Mouse (Mus musculus) A20 (cell line): ENCODE measurements around the gene Nup188.
A peak's percentile ranks its signal among the peaks of the same experiment; 100 is the strongest.

Source experiments
- DNase-seq: peaks from one replicate; pipeline ENCODE4 v3.0.0-alpha.2; 2011; ENCODE audit warnings: low read depth, low spot score

Gene Nup188

GRCm38 (mm10) chr2:30286192-30287026, at the start of gene Nup188, which contains the start of gene Dolk:
Nup188 (plus strand) TSS chr2:30286397.
Dolk (minus strand) TSS chr2:30286334.
- DNase-seq: peak; percentile 94

GRCm38 (mm10) chr2:30236426-30237198, 49.6 kb upstream of the Nup188 start:
- DNase-seq: peak; percentile 48

DNA sequence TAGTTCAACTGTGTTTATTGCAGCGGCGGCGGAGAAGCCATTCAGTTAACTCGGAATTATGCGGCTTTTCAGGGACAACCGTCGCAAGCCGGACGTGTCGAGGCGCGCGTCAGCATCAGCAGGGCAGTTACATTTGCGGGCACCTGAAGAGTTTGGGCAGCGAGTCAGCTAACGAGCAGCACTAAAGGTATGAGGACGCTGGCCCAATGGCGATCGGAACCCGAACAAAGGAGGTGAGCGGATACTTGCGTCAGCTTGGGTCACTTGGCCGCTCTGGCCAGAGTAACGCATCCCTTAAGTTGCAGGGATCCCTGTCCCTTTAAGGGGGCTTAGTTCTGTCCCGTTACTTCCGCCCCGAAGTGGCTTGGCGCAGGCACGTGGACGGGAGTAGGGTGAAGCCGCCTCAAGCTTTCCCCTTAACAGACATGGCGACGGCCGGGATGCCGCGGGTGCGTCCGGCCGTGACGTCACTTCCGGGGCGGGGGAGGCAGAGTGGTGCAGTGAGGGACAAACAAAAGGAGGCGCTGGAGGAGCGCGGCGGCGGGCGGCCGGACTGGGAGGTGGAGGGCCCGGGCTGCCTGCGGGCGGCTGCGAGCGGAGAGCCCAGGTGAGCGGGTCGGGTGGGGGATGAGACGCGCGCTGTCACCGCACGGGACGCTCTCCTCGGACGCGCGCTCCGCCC, 48.9 kb upstream of the Nup188 start, which contains the start of gene Lrrc8a:
Lrrc8a (plus strand) TSS at position 517 of the 682 bp plus-strand sequence.
- DNase-seq: peak; percentile 99

DNA sequence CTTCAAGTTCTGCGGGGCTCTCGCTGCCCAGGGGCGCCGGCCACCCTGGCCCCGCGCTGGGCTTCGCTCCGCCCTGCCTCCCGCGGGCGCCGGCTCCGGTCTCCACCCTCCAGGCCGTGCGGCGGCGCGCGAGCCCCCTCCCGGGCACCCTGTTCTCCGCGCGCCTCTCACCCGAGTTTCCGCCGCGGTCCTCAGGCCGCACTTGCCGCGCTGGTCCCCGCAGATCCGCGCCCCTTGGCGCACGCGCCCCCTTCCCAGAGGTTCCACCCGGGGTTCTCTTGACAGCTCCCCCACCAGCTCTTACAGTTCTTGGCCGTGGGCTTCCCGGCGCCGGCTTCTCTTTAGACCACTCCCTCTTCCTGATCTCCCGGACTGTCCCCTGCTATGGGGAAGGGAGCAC, 48.3 kb upstream of the Nup188 start:
- DNase-seq: no peak

DNA sequence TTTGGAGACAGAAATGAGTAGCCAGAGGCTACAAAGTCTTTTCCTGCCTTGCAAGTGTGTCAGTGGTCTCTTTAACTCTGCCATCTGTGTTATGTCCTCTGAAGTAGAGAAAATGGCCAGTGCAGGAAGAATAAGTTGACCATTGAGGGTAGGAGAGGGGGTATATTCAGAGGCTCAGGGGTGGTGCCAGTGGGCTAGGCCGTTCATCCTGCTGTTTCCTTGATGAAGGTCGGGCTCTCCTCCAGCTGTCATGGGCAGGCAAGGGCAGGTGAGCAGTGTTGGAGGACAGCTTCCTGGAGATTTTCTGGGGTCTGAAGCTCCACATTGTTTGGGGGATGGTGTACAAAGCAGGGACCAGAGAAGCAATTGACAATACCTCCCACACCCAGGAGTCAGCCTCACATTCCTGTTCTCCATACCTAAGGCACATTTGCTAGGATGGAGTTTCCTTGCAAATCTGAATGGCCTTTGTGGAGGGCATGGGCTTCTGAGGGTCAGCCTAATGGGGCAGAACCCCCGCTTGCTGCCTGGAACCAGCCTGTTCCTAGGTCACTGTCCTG, 47.2 kb upstream of the Nup188 start:
- DNase-seq: no peak

GRCm38 (mm10) chr2:30239777-30240176, 46.4 kb upstream of the Nup188 start:
- DNase-seq: no peak

GRCm38 (mm10) chr2:30240267-30240666, 45.9 kb upstream of the Nup188 start, which contains the start of gene Gm28035:
Gm28035 (plus strand) TSS chr2:30240567.
- no peak for DNase-seq

DNA sequence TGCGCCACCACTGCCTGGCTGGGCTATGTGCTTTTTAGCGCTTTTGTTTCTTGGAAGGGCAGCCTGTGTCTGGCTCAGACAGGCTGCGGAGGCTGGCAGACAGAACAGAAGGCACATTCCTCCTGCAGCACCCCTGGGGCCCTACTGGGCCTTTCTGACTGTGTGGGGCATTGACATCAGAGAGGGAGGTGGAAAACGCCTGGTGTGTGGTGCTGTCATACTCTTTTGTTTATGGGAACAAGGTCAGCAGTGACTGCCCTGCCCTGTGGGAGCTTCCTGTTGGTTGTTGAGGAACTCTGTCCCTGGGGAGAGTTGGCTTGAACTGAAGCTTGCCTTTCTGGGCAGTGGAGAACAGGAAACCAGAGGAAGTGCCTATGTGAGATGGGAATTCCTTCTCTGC, 43.7 kb upstream of the Nup188 start:
- no peak for DNase-seq

- no peak for DNase-seq
Measured at GRCm38 (mm10) chr2:30243391-30243790, 42.8 kb upstream of the Nup188 start.

- no peak for DNase-seq
Measured at GRCm38 (mm10) chr2:30244595-30245178, 41.5 kb upstream of the Nup188 start.

- DNase-seq: no peak
Measured at GRCm38 (mm10) chr2:30247036-30247435, 39.2 kb upstream of the Nup188 start.

- no peak for DNase-seq
Measured at GRCm38 (mm10) chr2:30247681-30248080, 38.5 kb upstream of the Nup188 start.

DNA sequence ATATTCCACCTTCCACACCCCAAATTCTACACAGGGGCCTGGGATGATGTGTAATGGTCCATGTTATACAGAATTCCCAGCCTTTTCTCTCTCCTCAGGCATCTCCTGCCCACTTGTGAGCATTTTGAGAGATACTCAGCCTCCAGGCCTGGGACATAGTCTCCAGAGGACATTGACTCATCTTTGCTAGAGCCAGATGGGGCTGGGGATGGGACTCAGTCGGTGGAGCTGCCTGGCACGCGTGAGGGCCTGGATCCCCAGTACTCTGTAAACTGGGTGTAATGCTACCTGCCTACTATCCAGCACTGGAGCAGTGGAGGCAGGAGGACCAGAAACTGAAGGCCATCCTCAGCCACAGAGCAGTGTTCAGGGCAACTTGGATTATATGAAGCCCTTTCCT, 37.0 kb upstream of the Nup188 start:
- DNase-seq: no peak

GRCm38 (mm10) chr2:30250166-30251128, 35.8 kb upstream of the Nup188 start:
- no peak for DNase-seq

DNA sequence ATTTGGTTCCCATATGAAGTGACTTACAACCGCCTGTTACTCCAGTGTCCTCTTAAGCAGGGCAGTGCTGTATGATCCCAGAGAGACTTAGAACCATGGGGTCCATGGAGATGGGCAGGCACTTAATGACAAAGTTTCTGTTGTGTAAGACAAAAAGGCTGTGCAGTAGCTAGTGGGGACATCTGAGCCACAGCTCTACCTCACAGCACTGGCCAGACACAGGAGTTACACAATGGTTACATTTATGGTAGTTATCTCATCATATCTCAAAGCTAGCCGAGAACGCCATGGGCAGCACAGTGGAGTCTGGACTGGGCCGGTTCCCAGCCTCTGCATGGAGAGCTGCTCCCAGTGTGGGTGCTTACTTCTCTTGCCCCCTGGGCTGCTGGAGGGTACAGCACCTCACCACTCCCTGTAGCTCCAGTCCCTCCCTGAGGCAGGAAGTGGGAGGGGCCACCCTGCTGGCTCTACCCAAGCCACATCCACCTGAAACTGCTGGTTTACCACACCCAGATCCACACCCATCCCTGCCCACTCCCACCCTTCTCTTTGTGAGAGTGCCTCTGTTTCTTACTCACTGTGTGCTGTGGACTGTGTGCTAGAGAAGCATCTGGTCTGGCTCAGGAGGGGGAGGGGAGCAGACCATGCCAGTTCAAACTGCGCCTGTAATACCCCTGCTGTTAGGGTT, 34.6 kb upstream of the Nup188 start:
- DNase-seq: peak; percentile 59

- DNase-seq: no peak
Measured at GRCm38 (mm10) chr2:30252521-30252920, 33.7 kb upstream of the Nup188 start.

DNA sequence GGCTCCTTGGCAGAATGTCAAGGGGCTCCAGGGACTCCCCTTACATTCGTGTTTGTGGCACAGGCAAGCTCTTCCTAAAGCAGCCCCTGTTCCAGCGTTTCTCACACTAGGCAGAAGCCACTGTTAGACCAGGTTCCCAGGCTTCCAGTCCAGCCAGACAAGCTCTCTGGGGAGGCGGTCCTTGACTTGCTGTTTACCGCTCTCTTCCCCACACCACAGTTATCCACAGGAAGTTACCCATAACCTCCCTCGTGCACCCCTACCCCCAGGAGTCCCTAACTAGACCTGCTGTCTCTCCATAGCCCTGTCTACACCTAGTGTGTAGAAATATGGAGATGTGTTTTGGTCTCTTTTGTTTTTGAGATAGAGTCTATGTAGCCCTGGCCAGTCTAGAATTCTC, 32.4 kb upstream of the Nup188 start:
- DNase-seq: no peak

DNA sequence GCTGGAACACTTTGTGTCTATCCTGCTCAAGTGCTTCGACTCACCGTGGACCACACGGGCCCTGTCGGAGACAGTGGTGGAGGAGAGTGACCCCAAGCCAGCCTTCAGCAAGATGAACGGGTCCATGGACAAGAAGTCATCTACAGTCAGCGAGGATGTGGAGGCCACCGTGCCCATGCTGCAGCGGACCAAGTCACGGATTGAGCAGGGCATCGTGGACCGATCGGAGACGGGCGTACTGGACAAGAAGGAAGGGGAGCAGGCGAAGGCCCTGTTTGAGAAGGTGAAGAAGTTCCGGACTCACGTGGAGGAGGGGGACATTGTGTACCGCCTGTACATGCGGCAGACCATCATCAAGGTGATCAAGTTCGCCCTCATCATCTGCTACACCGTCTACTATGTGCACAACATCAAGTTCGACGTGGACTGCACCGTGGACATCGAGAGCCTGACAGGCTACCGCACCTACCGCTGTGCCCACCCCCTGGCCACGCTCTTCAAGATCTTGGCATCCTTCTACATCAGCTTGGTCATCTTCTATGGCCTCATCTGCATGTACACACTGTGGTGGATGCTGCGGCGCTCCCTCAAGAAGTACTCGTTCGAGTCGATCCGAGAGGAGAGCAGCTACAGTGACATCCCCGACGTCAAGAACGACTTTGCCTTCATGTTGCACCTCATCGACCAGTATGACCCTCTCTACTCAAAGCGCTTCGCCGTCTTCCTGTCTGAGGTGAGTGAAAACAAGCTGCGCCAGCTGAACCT, 30.4 kb upstream of the Nup188 start:
- no peak for DNase-seq
